Mouse (Mus musculus): Measurements from ENCODE around the gene Pink1.

Pink1 gene

DNA sequence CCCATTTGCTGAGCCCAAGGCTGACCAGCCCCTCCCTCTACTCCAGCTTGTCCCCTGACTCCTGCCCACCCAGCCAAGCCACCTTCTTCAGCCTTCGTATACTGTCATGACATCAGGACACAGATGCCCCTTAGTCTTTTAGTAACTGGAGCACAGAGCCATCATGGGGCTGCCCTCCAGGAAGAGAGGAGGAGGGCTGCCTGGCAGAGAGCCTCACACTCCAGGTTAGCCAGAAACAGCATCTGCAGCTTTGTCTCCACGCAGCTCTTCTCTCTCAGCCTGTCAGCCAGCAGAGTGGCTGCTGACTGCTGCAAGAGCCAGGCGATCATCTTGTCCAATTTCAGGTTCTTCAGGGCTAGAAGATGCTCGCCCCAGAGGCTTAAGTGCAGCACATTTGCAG is 12.3 kb downstream of the Pink1 start:
- no peak for DNase-seq (ENCODE audit: low read depth, low spot score)

DNA sequence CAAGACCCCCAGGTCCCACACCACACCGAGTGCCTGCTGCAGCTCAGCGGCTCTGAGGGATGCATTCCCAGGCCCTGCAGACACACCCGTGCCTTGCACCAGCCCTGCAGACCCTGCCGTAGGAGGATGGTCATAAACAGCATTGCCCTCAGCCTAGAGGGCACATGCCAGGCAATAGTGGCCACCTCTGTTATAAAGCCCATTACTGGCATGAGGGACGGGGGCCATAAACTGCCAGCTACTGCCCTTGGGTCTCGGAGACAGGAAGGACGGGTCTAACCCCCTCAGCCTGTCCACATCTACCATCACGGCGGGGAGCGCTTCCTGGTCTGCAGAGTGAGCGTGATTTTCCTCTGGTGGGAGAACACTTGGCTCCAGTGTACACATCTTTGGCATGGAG is 13.1 kb downstream of the Pink1 start:
- DNase-seq (ENCODE audit: low read depth, low spot score) = no peak

DNA sequence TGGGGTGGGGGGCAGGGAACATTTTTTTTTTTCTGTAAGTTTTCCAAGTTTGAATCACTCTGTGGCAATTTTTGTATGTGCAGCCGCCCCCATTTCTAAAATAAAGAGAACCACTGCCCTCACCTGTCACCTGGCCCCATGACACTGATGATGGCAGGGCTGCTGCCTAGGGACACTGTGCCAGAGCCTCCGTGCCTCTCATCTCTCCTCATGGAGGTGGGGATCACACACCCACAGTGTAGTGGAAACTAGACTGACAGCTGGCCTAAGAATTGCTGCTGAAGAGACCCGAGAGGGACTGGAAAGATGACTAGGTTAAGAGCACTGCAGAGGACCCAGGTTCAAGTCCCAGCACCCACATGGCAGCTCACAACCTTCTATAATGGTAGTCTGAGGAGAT is 14.0 kb downstream of the Pink1 start:
- DNase-seq (ENCODE audit: low read depth, low spot score) = no peak

DNA sequence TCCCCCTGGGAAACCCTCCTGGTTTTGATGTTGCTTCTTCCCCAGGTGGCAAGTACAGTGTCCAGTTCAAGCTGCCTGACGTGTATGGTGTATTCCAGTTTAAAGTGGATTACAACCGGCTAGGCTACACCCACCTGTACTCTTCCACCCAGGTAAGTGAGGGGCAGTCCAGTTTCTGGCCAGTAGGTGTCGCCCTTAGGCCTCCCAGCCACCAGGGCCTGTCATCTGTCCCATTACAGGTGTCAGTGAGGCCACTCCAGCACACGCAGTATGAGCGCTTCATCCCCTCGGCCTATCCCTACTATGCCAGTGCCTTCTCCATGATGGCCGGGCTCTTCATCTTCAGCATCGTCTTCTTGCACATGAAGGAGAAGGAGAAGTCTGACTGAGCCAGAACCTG is 14.5 kb downstream of the Pink1 start:
- peak; percentile 71 for DNase-seq (ENCODE audit: low read depth, low spot score)

DNA sequence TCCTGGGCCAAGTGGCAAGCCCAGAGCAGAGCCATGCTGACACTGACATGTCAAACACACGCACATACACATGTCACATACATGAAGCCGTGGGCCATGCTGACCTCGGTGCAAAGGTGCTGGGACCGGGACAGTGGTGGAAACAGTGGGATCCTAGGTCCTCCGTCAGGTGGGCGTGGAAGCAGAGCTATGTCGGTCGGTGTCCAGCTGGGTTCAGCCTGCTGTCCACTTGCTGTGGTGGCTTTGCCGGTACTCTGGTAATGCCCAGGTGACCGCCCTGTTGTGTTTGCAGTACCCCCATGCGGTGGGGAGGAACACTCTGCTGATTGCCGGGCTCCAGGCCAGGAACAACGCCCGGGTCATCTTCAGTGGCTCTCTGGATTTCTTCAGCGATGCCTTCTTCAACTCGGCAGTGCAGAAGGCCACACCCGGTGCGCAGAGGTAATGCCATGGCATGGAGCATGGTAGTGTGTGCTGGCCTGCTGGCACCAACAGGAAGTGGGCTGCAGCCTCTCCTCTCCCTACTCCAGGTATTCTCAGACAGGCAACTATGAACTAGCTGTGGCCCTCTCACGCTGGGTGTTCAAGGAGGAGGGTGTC is 15.7 kb downstream of the Pink1 start:
- DNase-seq (ENCODE audit: low read depth, low spot score) = no peak

DNA sequence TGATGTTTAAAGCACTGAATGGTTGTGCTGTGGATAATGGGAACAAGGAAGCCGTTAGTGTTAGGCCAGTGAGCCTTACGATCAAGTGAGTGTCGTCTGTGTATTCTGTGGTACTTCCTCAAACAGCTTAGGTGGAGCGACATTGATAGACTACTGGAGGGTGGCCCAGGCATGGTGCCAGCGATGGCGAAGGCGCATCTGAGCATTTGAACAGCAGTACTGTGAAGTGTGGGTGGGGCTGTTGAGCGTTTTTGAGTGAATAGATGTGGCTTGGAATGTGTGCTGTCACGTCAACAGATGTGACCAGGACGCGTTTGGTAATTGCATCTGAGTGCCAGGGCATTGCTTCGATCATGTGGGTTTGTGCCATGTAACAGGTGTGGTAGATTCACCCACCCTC is 18.4 kb downstream of the Pink1 start:
- no peak for DNase-seq (ENCODE audit: low read depth, low spot score)

DNA sequence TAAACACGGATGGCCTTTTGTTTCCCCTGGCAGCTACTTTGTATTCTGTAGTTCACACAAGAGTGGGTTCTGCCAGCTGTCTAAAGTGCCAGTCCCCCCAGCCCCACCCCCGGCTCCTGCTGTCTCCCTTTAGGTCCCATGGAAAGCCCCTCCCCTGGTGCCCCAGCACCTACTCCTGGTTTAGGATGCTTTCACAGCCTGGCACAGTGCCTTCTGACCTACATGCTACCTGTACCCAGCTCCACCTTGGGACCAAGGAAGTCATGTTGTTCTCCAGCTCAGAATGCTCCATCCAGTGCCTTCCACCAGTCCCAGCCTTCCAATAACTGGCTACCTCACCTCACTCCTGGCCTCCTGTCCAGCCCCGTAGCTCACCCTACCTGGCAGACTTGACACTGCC is 19.1 kb downstream of the Pink1 start:
- DNase-seq (ENCODE audit: low read depth, low spot score) = no peak

DNA sequence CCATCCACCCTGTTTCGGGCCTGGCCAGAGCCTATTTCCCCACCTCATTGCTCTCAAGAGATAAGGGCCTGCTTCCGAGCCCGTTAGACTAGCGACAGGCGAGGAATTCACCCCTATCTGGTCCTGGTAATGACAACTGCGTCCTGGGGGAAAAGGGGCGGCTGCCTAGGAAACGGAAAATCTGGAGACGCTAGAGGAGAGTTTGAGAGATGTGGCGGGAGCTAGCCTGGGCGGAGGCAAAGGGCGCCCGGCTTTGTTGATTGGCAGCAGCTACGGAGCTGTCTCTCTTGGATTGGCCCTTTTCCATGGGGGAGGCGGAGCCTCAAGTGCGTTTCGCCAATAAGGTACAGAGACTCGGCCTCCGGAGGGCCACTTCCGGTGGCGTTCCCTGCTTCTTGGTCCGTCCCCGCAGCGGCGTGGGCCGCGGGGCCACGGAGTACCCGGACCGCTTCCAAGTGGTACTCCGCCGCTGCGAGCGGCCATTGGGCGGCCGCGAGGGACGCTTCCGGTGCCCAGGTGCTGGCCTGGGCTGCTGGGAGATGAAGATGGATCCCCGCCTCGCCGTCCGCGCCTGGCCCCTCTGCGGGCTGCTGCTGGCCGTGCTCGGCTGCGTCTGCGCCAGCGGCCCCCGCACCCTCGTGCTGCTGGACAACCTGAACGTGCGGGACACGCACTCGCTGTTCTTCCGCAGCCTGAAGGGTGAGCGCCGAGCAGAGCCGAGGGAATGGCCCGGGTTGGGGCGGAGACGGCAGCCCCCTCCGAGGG is 21.6 kb downstream of the Pink1 start, which contains the start of gene Ddost:
Gene Ddost (plus strand): TSS at position 391 of the 765 bp plus-strand sequence.
- peak; percentile 100 for DNase-seq (ENCODE audit: low read depth, low spot score)

DNA sequence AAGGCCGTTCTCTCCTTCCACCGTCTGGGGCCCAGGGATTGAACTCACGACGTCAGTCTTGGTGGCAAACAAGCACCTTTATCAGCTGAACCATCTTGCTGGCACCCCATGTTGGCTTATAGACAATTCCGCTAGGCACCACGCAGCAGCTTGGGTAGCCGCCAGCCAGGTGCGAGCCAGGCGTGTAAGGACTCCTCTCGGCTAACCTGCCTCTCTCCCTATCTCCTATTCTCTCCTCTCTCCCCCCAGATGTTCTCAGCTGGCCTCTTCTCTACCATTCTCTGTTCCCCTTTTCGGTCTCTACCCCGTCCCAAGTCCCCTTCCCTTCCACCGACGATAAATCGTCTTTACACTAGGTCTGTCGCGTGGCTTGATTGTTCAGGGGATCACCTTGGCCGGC is 22.4 kb downstream of the Pink1 start:
- no peak for DNase-seq (ENCODE audit: low read depth, low spot score)

DNA sequence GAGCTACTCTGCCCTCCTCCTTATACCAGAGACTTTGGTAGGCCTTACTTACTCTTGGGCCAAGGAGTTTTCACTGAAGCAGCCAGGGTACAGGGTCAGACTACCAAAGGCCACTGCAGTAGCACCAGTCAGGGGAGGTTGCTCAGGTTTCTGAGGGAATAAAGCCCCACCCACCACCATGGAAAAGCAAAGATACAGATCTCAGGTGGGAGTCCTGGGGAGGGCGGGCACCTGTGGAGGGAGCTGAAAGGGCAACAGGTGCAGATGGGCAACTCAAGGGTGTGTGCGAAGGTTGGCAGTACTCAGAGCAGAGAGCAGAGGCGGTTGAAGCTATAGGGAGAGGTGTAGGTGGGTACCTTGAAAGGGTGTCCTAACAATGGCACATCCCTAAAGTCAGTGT is 23.1 kb downstream of the Pink1 start:
- no peak for DNase-seq (ENCODE audit: low read depth, low spot score)

DNA sequence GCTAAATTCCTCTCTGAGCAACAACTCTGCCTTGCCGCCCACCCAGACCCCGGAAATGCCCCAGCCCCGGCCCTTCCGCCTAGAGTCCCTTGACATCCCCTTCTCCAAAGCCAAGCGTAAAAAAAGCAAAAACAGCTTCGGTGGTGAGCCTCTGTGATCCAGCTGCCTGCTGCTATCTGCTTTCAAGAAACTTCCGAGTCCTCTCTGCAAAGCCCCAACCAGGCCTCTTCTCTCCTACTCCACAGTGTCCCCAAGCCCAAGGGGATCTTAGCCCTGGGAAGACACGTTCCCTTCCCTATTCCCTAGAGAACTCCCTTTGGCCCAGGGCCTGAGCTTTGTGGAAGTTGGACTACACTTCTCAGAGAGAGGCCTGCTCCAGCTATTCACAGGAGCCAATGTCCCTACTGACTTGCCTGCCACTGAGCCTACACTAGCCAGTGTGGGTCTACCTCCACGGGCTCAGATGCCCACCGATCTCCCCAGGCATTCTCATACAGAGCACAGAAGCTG is 24.8 kb downstream of the Pink1 start:
- DNase-seq (ENCODE audit: low read depth, low spot score) = no peak

DNA sequence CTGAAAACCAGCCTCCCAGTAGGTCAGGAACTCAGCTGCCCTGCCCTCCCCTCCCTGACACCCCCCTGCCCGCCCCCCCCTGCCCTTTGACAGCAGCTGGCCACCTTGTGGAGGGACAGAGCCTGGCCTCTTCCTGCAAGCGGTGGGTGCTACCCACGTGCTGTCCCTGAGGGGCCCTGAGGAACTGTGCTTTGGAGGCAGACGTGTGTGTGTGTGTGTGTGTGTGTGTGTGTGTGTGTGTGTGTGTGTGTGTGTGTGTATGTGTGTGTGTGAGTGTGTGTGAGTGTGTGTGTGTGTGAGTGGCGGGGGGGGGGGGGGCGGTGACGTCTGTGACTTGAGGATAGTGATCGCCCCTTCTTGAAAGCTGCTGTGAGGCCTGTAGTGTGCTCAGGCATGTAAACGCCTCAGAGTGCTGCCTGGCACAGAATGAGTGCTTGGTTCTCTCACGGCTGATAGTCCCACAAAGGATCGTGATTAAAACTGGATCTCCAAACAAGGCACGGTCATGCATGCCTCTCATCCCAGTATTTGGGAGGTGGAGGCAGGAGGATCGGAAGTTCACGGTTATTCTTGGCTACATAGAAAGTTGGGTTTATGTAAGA is 32.1 kb downstream of the Pink1 start:
- no peak for DNase-seq (ENCODE audit: low read depth, low spot score)

DNA sequence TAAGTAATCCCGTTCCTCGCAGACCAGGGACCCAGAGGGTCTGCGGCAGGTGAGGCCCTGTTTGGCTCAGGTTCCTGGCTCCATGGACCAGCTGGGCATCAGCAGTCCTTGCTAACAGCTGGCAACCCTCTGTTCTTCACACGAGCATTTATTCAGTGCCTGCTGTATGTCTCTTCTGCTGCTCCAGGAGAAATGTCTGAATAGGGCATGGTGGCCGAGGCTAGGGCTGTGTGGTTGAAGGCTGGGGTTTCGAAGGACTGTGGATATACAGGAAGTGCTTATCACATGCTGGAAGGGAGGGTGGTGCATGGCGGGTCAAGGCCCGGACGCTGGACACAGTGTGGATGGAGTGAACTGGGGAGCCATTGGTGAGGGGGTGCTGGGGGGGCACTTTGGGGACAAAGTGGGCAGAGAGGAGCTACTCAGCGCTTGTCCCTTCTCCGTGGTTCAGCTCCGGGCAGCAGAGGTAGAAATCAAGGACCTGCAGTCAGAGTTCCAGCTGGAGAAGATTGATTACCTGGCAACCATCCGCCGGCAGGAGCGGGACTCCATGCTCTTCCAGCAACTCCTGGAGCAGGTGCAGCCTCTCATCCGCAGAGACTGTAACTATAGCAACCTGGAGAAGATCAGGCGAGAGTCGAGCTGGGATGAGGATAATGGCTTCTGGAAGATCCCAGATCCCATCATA is 32.7 kb downstream of the Pink1 start:
- no peak for DNase-seq (ENCODE audit: low read depth, low spot score)

DNA sequence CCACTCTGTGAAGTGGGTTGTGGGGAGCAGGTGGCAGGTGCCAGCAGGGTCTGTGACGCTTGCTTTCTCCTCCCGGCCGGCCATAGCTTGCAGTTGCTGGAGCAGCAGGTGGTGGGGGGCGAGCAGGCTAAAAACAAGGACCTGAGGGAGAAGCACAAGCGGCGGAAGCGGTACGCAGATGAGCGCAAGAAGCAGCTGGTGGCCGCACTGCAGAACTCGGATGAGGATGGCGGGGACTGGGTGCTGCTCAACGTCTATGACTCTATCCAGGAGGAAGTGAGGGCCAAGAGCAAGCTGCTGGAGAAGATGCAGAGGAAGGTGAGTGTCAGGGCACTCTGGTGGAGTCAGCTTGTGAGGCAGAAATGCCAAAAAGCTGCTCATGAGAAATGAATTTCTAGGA is 34.1 kb downstream of the Pink1 start:
- DNase-seq (ENCODE audit: low read depth, low spot score) = no peak

DNA sequence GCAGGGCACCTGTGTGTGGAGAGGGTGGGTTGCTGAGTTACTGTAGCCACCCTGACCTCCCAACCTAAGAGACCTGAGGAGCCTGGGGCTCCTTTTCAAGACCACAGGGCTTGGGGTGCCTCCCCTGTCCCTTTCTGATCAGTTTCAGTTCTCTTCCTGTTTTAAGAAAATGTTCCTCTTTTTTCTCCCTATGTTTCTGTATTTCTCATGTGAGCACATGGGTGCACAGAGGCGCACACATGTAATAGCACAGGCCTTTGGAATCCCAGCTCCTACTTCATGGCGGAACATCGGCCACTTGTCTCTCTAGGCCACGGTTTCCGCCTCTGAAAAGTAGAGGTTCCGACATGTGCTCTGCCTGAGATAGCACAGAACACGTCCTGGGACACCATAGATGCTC is 37.4 kb downstream of the Pink1 start:
- DNase-seq (ENCODE audit: low read depth, low spot score) = no peak

DNA sequence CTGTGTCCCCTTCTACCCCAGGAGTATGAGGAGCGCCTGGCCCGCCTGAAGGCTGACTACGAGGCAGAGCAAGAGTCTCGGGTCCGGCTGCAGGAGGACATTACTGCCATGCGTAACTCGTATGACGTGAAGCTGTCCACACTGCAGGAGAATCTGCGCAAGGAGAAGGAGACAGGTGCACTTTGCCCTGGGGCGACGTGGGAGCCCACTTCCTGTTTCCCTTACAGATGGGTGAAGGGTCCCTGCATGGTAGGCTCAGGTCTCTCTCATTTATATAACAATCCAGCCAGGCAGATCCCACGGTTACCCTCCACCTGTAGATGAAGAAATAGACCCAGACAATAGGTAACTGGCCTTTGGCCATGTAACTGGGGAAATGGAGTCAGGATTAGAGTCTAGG is 39.7 kb downstream of the Pink1 start:
- no peak for DNase-seq (ENCODE audit: low read depth, low spot score)

DNA sequence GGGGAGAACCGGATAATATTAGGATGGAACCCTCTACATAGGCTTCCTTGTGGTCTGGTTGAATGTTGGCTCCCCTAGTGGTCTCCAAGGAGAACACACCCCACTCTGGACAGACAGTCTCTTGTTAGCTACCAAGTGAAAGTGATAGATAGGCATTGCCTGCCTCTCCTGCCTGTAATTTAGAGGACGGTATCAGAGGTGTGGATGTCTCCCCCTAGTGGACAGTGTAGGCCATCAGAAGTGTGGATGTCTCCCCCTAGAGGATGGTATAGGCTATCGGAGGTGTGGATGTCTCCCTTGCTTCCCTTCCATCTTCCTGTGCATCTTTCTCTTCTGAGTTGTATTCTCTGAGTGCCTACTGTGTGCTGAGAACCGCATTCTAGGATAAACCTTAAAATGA is 43.3 kb downstream of the Pink1 start:
- DNase-seq (ENCODE audit: low read depth, low spot score) = peak; percentile 94

DNA sequence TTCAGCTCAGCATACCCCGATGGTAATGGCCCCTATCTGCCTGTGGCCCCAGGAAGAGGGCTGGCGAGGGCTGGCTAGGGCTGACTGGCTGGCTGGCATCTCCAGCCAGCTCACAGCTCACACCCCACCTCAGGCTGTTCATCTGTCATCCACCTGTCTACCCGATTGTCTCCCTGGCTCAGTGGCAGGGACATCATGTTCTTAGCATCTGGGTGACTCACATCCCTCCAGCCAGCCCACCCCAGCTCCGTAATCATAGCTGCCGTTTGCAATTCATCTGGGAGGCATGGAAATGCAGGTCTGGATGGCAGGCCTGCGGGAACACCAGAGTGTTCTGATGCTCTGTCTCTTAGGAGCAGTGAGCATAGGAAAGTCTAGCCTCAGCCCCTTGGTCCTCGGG is 47.8 kb downstream of the Pink1 start:
- DNase-seq (ENCODE audit: low read depth, low spot score) = no peak

DNA sequence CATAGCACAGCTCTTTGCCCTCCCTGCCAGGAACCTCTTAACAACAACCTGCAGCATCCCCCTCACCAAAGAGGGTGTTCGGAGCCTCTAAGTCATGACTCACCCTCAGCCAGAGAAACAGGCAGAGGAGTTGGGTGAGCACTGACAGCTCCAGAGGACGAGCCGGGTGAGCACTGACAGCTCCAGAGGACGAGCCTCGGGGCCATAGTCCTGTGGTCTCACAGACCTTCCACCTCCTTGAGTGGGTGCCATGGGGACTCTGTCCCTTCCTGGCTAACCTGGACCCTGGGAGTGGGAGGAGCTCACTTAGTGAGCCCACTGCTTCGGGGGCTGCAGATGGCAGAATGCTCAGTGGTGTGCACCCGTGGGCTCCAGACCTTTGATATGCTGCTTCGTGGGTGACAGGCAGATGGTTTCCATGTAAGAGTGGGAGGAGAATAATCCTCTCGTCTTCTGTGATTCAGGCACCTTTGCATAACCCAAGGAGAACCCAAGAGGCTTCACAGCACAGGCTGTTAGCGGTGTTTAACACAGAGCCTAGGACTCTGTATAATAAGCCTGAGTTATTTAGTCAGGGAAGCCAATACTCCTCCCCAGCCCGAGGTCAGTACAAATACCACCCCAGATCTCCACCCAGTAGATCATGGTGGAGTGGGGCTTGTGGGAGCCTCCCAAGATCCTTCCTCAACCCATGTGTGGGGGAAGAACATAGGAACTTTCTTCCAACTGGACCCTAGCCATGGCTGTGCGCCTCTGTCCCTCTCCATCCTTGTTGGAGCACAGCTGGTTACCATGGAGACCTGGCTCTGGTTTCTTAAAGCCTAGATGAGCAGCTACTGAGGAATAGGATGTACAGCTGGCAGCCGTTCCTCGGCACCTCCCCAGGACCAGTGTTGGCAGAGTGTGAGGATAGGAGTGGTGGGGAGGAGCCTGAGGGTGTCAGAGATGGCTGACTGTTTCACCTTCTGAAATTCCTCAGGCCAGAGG is 53.8 kb downstream of the Pink1 start:
- no peak for DNase-seq (ENCODE audit: low read depth, low spot score)

DNA sequence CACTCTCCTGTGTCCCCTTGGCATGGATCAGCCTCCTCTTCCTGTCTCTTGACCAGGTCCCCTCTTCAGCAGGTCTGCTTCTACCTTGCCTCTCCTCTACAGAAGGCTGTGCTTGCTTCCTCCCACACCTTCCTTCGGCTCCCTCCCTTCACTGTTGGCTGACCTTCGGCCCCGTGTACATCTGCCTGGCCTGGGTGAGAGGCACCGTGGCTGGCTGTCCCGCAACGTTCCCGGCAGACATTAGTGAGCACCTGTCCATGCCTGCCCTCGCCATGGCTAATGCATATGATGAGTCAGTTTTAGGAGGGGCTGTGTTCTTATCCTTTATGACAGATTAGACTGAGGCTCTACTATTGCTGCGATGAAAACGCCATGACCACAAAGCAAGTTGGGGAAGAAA is 58.2 kb downstream of the Pink1 start:
- no peak for DNase-seq (ENCODE audit: low read depth, low spot score)
